In the genomic region with DNA sequence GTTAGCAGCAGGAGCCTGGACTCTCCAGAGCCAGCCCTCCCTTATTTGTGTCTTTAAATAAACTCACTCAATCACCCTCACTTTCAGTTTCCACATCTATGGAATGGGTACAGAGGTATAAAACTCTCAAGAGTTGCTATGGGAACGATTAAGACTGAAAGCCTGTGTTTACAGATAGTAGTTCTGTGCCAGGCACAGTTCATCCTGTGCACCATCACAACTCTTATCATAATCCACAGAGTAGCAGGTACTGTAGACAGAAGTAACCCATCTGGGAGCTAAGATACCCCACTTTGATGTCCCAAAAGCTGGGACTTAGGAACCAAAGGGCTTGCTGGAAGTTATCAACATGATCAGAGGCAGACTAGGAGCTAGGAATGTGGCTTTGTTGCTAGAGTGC, we compare ENCODE assay signal across 9 mouse cellular contexts. TPM values are rescaled to one million over a fixed set of nuclear protein-coding genes. Genes with fewer than 3 reads are reported as not detected.
A peak's percentile ranks its signal among the peaks of the same experiment; 100 is the strongest.
DNase-seq lines count a peak whose midpoint lies in the region; ATAC-seq and TF ChIP-seq lines count a peak whose summit lies in the region.
"Had no signal": no experiment of that assay in that cellular context is flagged by ENCODE, and none has a peak within 500 bp of the region (broad histone marks: within the 10 kb centered on the region; RNA-seq: fewer than 3 reads in every experiment).

No protein-coding gene starts in this region.

- no peak for TF ChIP-seq RAD21 in CH12.LX (IDR thresholded peaks at IDR 0.05; ENCODE audit: low read depth, low read length)

- no peaks in the 10 kb centered on the region for H3K36me3 ChIP-seq in heart, embryonic 14.5 days (ENCODE audit: control insufficient read depth, insufficient read depth, low read length)
- H3K36me3 ChIP-seq in CH12.LX (replicated peaks in 1 of 2; ENCODE audit: control insufficient read depth in 1 of 2, insufficient read depth in 1 of 2, low read length in 1 of 2), result no peaks in the 10 kb centered on the region
- H3K36me3 ChIP-seq in embryonic facial prominence, embryonic 15.5 days, result no peaks in the 10 kb centered on the region
- H3K36me3 ChIP-seq in liver, postnatal 0 days (replicated peaks; ENCODE audit: insufficient read depth, low read length), result no peaks in the 10 kb centered on the region

- peak overlapping the region; percentile 80; the same call in 1 of the 2 replicates for H3K4me2 ChIP-seq in heart, embryonic 14.5 days (ENCODE audit: low read length)
- peak overlapping the region; percentile 87 for H3K4me2 ChIP-seq in CH12.LX (ENCODE audit: insufficient read depth, low read depth, poor library complexity, severe bottlenecking)
- peak overlapping the region; percentile 67 for H3K4me2 ChIP-seq in embryonic facial prominence, embryonic 15.5 days (replicated peaks)
- H3K4me2 ChIP-seq in liver, postnatal 0 days (ENCODE audit: low read depth, low read length), result peak overlapping the region; percentile 76; the same call in 1 of the 2 replicates

- H3K9ac ChIP-seq in heart, embryonic 14.5 days (ENCODE audit: low read length), result no peak overlapping the region
- peak overlapping the region; percentile 55 for H3K9ac ChIP-seq in CH12.LX (ENCODE audit: insufficient read depth, low read depth)
- H3K9ac ChIP-seq in embryonic facial prominence, embryonic 15.5 days, result no peak overlapping the region
- no peak overlapping the region for H3K9ac ChIP-seq in liver, postnatal 0 days (replicated peaks)

- peaks cover 2 to 6% of the 10 kb centered on the region in 2 experiments; a peak in 1 of 4 replicates for H3K4me1 ChIP-seq in heart, embryonic 14.5 days (ENCODE audit: control insufficient read depth in 2 of 2, insufficient read depth in 2 of 2, low read length in 2 of 2)
- H3K4me1 ChIP-seq in CH12.LX (ENCODE audit: control insufficient read depth in 1 of 2, insufficient read depth in 2 of 2), result peaks cover 21 to 56% of the 10 kb centered on the region in 2 experiments
- peaks cover 34% of the 10 kb centered on the region for H3K4me1 ChIP-seq in embryonic facial prominence, embryonic 15.5 days
- H3K4me1 ChIP-seq in liver, postnatal 0 days (ENCODE audit: insufficient read depth), result peaks cover 19% of the 10 kb centered on the region

- WGBS in heart, embryonic 14.5 days, result 56% methylated on average over 1 of the region's 1 CpGs
- 85% methylated on average over 1 of the region's 1 CpGs for WGBS in embryonic facial prominence, embryonic 15.5 days
- 41% methylated on average over 1 of the region's 1 CpGs for WGBS in liver, postnatal 0 days (ENCODE audit: insufficient replicate concordance)

- in situ Hi-C loops in CH12.LX (cut with MboI; ENCODE audit: low pct_ligation_motif_present, low pct_unique_long_range_greater_than_20kb, low sequenced_read_pairs), result loop anchor here (10.0 kb wide), 1 partner anchor 195 kb away; no protein-coding TSS in a partner anchor

- no peak overlapping the region for H3K4me3 ChIP-seq in heart, embryonic 14.5 days (ENCODE audit: control insufficient read depth in 1 of 2, insufficient read depth in 1 of 2, low read depth in 1 of 2, low read length in 2 of 2)
- H3K4me3 ChIP-seq in CH12.LX (replicated peaks in 1 of 3; ENCODE audit: low read depth in 2 of 3, low read length in 2 of 3, poor library complexity in 1 of 3), result peak overlapping the region in 2 of 3 experiments; percentile 58 to 81
- H3K4me3 ChIP-seq in embryonic facial prominence, embryonic 15.5 days (replicated peaks), result peak overlapping the region; percentile 59
- no peak overlapping the region for H3K4me3 ChIP-seq in liver, postnatal 0 days (ENCODE audit: low read depth, low read length)

- dilution Hi-C loops in CH12.LX (cut with MboI; ENCODE audit: extremely low pct_ligation_motif_present, extremely low pct_unique_long_range_greater_than_20kb, low sequenced_read_pairs), result no loop called here

- peaks cover 29% of the 10 kb centered on the region for H3K79me2 ChIP-seq in CH12.LX (replicated peaks; ENCODE audit: control insufficient read depth, extremely low read depth, insufficient read depth, poor library complexity, severe bottlenecking)

- H3K27ac ChIP-seq in heart, embryonic 14.5 days (replicated peaks in 1 of 2; ENCODE audit: control insufficient read depth in 1 of 2, insufficient read depth in 1 of 2, low read depth in 2 of 2, low read length in 2 of 2), result no peak overlapping the region
- 0 out of 2 replicates have a peak overlapping the region, but pooled peaks have one; percentile 53 for H3K27ac ChIP-seq in CH12.LX (ENCODE audit: insufficient read depth, low read depth)
- peak overlapping the region; percentile 84; the same call in 1 of the 2 replicates for H3K27ac ChIP-seq in embryonic facial prominence, embryonic 15.5 days (replicated peaks)
- H3K27ac ChIP-seq in liver, postnatal 0 days (ENCODE audit: low read depth), result no peak overlapping the region

- no peak for TF ChIP-seq CTCF in CH12.LX (conservative IDR thresholded peaks at IDR 0.05 in 1 of 2, IDR thresholded peaks at IDR 0.05 in 1 of 2; ENCODE audit: low read depth in 2 of 2, low read length in 2 of 2)
- no peak for TF ChIP-seq CTCF in liver, postnatal 0 days (IDR thresholded peaks at IDR 0.05; ENCODE audit: low read depth)

- DNase-seq in heart, adult 11 months, result no peak
- DNase-seq in CH12.LX (ENCODE audit: extremely low read depth), result no peak
- DNase-seq in liver, postnatal 0 days, result no peak
- DNase-seq in ovary, adult 18-20 months (ENCODE audit: low spot score), result no peak
- DNase-seq in spleen, postnatal 4 days (ENCODE audit: low spot score in 2 of 2), result no peak
- no peak for DNase-seq in urinary bladder, postnatal 10 days (ENCODE audit: low spot score)

- no peak for TF ChIP-seq POLR2A in CH12.LX (IDR thresholded peaks at IDR 0.05; ENCODE audit: low read depth, low read length)

- no peak for ATAC-seq in heart, embryonic 14.5 days (ENCODE audit: insufficient number of reproducible peaks, insufficient read depth, low FRiP score, low read depth)
- no peak for ATAC-seq in embryonic facial prominence, embryonic 15.5 days (ENCODE audit: insufficient number of reproducible peaks, low FRiP score, low TSS enrichment, low read depth)
- ATAC-seq in liver, postnatal 0 days, result no peak

- no peaks in the 10 kb centered on the region for H3K9me3 ChIP-seq in heart, embryonic 14.5 days (ENCODE audit: control insufficient read depth, low read length)
- H3K9me3 ChIP-seq in CH12.LX (replicated peaks; ENCODE audit: low read length), result no peaks in the 10 kb centered on the region
- H3K9me3 ChIP-seq in embryonic facial prominence, embryonic 15.5 days (replicated peaks), result no peaks in the 10 kb centered on the region
- no peaks in the 10 kb centered on the region for H3K9me3 ChIP-seq in liver, postnatal 0 days (ENCODE audit: low read length)

- no peak for TF ChIP-seq EP300 in CH12.LX (IDR thresholded peaks at IDR 0.05; ENCODE audit: low read length)
- no peak for TF ChIP-seq EP300 in liver, postnatal 0 days (IDR thresholded peaks at IDR 0.05; ENCODE audit: low read depth)

- no peaks in the 10 kb centered on the region for H3K27me3 ChIP-seq in heart, embryonic 14.5 days (ENCODE audit: control insufficient read depth, insufficient read depth, low read length)
- H3K27me3 ChIP-seq in CH12.LX (replicated peaks), result no peaks in the 10 kb centered on the region
- no peaks in the 10 kb centered on the region for H3K27me3 ChIP-seq in embryonic facial prominence, embryonic 15.5 days
- no peaks in the 10 kb centered on the region for H3K27me3 ChIP-seq in liver, postnatal 0 days (ENCODE audit: insufficient read depth, low read length)

TF ChIP-seq in CH12.LX, 34 proteins besides CTCF, POLR2A, EP300 and RAD21:
- TF ChIP-seq MAZ (IDR thresholded peaks at IDR 0.05; ENCODE audit: low read depth, low read length), result peak; percentile 15; the same call in 1 of the 2 replicates
- TF ChIP-seq SIN3A (IDR thresholded peaks at IDR 0.05; ENCODE audit: low read length), result no peak
TF ChIP-seq in CH12.LX: peak in this region for 1.

RNA-seq across cellular contexts. Expression of a gene that starts 1.7 kb away (rescaled TPM):
- polyA plus RNA-seq in heart, embryonic 14.5 days (2014; fragmentation: Nextera tagmentation; extraction: Ambion mirVana), result 57.0 and 62.4 TPM in 2 replicates
- total RNA-seq in CH12.LX (2012; rRNA removed) (15.1 and 17.2 TPM in 2 replicates), CH12.LX (2014; rRNA removed) (11.8 and 12.7 TPM in 2 replicates)
- 52.5 and 188 TPM in 2 replicates for polyA plus RNA-seq in CH12.LX (2012; ENCODE audit: insufficient read length, low read depth)
- 139 and 146 TPM in 2 replicates for polyA plus RNA-seq in embryonic facial prominence, embryonic 15.5 days (2015; fragmentation: Nextera tagmentation; extraction: Ambion mirVana)
- polyA plus RNA-seq in liver, postnatal 0 days (2015; fragmentation: Nextera tagmentation; extraction: Ambion mirVana), result 27.2 and 32.2 TPM in 2 replicates

RNA-seq across cellular contexts. Expression of a gene that starts 12.6 kb away (rescaled TPM):
- polyA plus RNA-seq in heart, embryonic 14.5 days (2014; fragmentation: Nextera tagmentation; extraction: Ambion mirVana), result 0.20 TPM in 1 of 2 replicates, not detected in the other
- total RNA-seq in CH12.LX (2012; rRNA removed) (not detected in 2 replicates), CH12.LX (2014; rRNA removed) (not detected in 2 replicates)
- not detected in 2 replicates for polyA plus RNA-seq in CH12.LX (2012; ENCODE audit: insufficient read length, low read depth)
- polyA plus RNA-seq in embryonic facial prominence, embryonic 15.5 days (2015; fragmentation: Nextera tagmentation; extraction: Ambion mirVana), result 4.8 and 6.7 TPM in 2 replicates
- not detected in 2 replicates for polyA plus RNA-seq in liver, postnatal 0 days (2015; fragmentation: Nextera tagmentation; extraction: Ambion mirVana)
- polyA plus RNA-seq: embryonic facial prominence, embryonic 11.5 days had no signal

Comparison
In these comparisons a context has a peak if more than half of its experiments do, and no peak if none do; other contexts are left out.
1. H3K27ac ChIP-seq: peak in CH12.LX (single experiment) and embryonic facial prominence, embryonic 15.5 days (single experiment); none in heart, embryonic 14.5 days (0 of 2) and liver, postnatal 0 days (single experiment).
2. H3K4me3 ChIP-seq: peak in CH12.LX (2 of 3) and embryonic facial prominence, embryonic 15.5 days (single experiment); none in heart, embryonic 14.5 days (0 of 2) and liver, postnatal 0 days (single experiment).
3. Peak in every context shown above with its lines, with median percentiles within 50 percentile points of each other: H3K4me2 ChIP-seq.